Mouse (Mus musculus): ENCODE data around the gene Arl4c.
"Not testable (repeated sequence)": the region's sequence is repeated elsewhere in the genome, so short reads cannot be mapped to it uniquely, and the experiment has no call there.

GRCm38 (mm10) chr1:88636579-88637161, 65.4 kb downstream of the Arl4c start:
- not testable (repeated sequence) for TF ChIP-seq GATA1 (IDR thresholded peaks at IDR 0.05; ENCODE audit: borderline replicate concordance, low read length); FLI1 (IDR thresholded peaks at IDR 0.05; ENCODE audit: low read length)
